Mouse (Mus musculus) c-Kit-positive CD71-negative TER-119-negative erythroid progenitor cells, embryonic 14.5 days (primary cell): Measurements from ENCODE around the gene Rpl26.

Source experiments
- DNase-seq: peaks from one replicate; pipeline ENCODE4 v3.0.0-alpha.2; 2013; ENCODE audit warnings: low read depth

Gene Rpl26

GRCm38 (mm10) chr11:68890625-68891024 lies 10.8 kb upstream of the Rpl26 start:
- no peak for DNase-seq

- no peak for DNase-seq
Observed at GRCm38 (mm10) chr11:68891823-68892222, 9.6 kb upstream of the Rpl26 start.

GRCm38 (mm10) chr11:68892233-68892832 lies 9.1 kb upstream of the Rpl26 start:
- no peak for DNase-seq

GRCm38 (mm10) chr11:68893911-68894464 lies 7.4 kb upstream of the Rpl26 start:
- no peak for DNase-seq

- no peak for DNase-seq
Observed at GRCm38 (mm10) chr11:68896247-68896646, 5.1 kb upstream of the Rpl26 start.

GRCm38 (mm10) chr11:68897120-68897519 lies 4.3 kb upstream of the Rpl26 start:
- DNase-seq: no peak

GRCm38 (mm10) chr11:68897838-68898237 lies 3.5 kb upstream of the Rpl26 start:
- no peak for DNase-seq

GRCm38 (mm10) chr11:68898790-68899189 lies 2.6 kb upstream of the Rpl26 start:
- no peak for DNase-seq

- no peak for DNase-seq
Observed at GRCm38 (mm10) chr11:68899815-68900214, 1.6 kb upstream of the Rpl26 start.

GRCm38 (mm10) chr11:68900519-68901350 lies 648 bp upstream of the Rpl26 start:
- no peak for DNase-seq

- DNase-seq: no peak
Observed at GRCm38 (mm10) chr11:68902047-68902364, 623 bp downstream of the Rpl26 start.

- DNase-seq: no peak
Observed at GRCm38 (mm10) chr11:68902367-68902766, 984 bp downstream of the Rpl26 start.

- DNase-seq: no peak
Observed at GRCm38 (mm10) chr11:68902823-68903222, 1.4 kb downstream of the Rpl26 start.

GRCm38 (mm10) chr11:68903775-68904174 lies 2.4 kb downstream of the Rpl26 start:
- no peak for DNase-seq

- DNase-seq: peak; percentile 78
Observed at GRCm38 (mm10) chr11:68904375-68905137, 3.2 kb downstream of the Rpl26 start.

- DNase-seq: no peak
Observed at GRCm38 (mm10) chr11:68905138-68905531, 3.8 kb downstream of the Rpl26 start.

- DNase-seq: no peak
Observed at GRCm38 (mm10) chr11:68905665-68906460, 4.5 kb downstream of the Rpl26 start.

GRCm38 (mm10) chr11:68906461-68906790 lies 5.0 kb downstream of the Rpl26 start:
- DNase-seq: no peak

GRCm38 (mm10) chr11:68907251-68907650 lies 5.9 kb downstream of the Rpl26 start:
- no peak for DNase-seq

GRCm38 (mm10) chr11:68908846-68909503 lies 7.6 kb downstream of the Rpl26 start:
- DNase-seq: no peak

GRCm38 (mm10) chr11:68911531-68912177 lies 10.3 kb downstream of the Rpl26 start:
- DNase-seq: no peak
